Mouse (Mus musculus) MEL (cell line): ENCODE measurements around the gene Mrps34. TPM values are rescaled to one million over a fixed set of nuclear protein-coding genes. Genes with fewer than 3 reads are reported as not detected.
A peak's percentile ranks its signal among the peaks of the same experiment; 100 is the strongest.

ENCODE experiments used
- DNase-seq: peaks from one replicate; pipeline ENCODE4 v3.0.0; 2011; ENCODE audit warnings: low read depth, low spot score
- H3K27ac ChIP-seq: 2 replicates; pipeline ENCODE4 v1.5.1; 2012; ENCODE audit warnings: low read depth, mild to moderate bottlenecking, control low read depth, low read length, moderate library complexity; ENCODE audit not compliant: control insufficient read depth
- H3K27me3 ChIP-seq, 2 experiments: fragments of 150-350 bp in 1 of 2; sonication (generic) in 1 of 2; 2 replicates each; pipeline ENCODE4 v1.6.1; 2012; ENCODE audit warnings: low read length in 2 of 2, mild to moderate bottlenecking in 2 of 2, improper control_type of control experiment in 1 of 2, moderate library complexity in 1 of 2; ENCODE audit not compliant: insufficient read depth in 2 of 2, control insufficient read depth in 1 of 2
- H3K36me3 ChIP-seq, 2 experiments: 2 replicates each; pipeline ENCODE4 v1.6.1; 2012 to 2014; ENCODE audit warnings: low read length in 2 of 2, improper control_type of control experiment in 1 of 2, inconsistent platforms in 1 of 2, mild to moderate bottlenecking in 1 of 2; ENCODE audit not compliant: insufficient read depth in 2 of 2, control insufficient read depth in 1 of 2
- H3K4me1 ChIP-seq, 2 experiments: fragments of 150-350 bp in 1 of 2; sonication (generic) in 1 of 2; 2 replicates each; pipeline ENCODE4 v1.6.1; 2012; ENCODE audit warnings: low read length in 2 of 2, improper control_type of control experiment in 1 of 2, mild to moderate bottlenecking in 1 of 2; ENCODE audit not compliant: insufficient read depth in 2 of 2, control insufficient read depth in 1 of 2
- H3K4me3 ChIP-seq, 2 experiments: fragments of 150-350 bp in 1 of 2; sonication (generic) in 1 of 2; 2 replicates each; pipeline ENCODE4 v1.5.1; 2012; ENCODE audit warnings: low read depth in 2 of 2, low read length in 2 of 2, mild to moderate bottlenecking in 2 of 2, moderate library complexity in 2 of 2, control low read depth in 1 of 2, improper control_type of control experiment in 1 of 2; ENCODE audit not compliant: control insufficient read depth in 1 of 2, insufficient read depth in 1 of 2
- H3K79me2 ChIP-seq: 2 replicates; pipeline ENCODE4 v1.6.1; 2012; ENCODE audit warnings: mild to moderate bottlenecking, low read length, moderate library complexity; ENCODE audit not compliant: control insufficient read depth, poor library complexity, insufficient read depth
- H3K9ac ChIP-seq: 2 replicates; pipeline ENCODE4 v1.6.1; 2012; ENCODE audit warnings: low read depth, mild to moderate bottlenecking, control low read depth, low read length, moderate library complexity; ENCODE audit not compliant: control insufficient read depth, poor library complexity, severe bottlenecking
- H3K9me3 ChIP-seq: fragments of 150-350 bp; sonication (generic); replicated peaks from 2 replicates; pipeline ENCODE4 v1.6.1; 2012; ENCODE audit warnings: mild to moderate bottlenecking, low read length, improper control_type of control experiment, moderate library complexity; ENCODE audit not compliant: insufficient read depth
- BHLHE40 ChIP-seq: IDR thresholded peaks from 2 replicates; pipeline ENCODE4 v1.6.1; 2012; ENCODE audit warnings: low read depth, mild to moderate bottlenecking, inconsistent platforms, low read length, improper control_type of control experiment, borderline replicate concordance
- CHD1 ChIP-seq: IDR thresholded peaks from 2 replicates; pipeline ENCODE4 v1.6.1; 2012; ENCODE audit warnings: low read depth, mild to moderate bottlenecking, inconsistent platforms, low read length, improper control_type of control experiment
- CHD2 ChIP-seq: IDR thresholded peaks from 2 replicates; pipeline ENCODE4 v1.6.1; 2011; ENCODE audit warnings: low read length, improper control_type of control experiment
- CTCF ChIP-seq, 3 experiments: IDR thresholded peaks in 2 of 3; conservative IDR thresholded peaks in 1 of 3; 2 replicates each; pipeline ENCODE4 v1.5.1; 2011 to 2012; ENCODE audit warnings: low read length in 3 of 3, low read depth in 2 of 3, mild to moderate bottlenecking in 2 of 3, improper control_type of control experiment in 1 of 3, inconsistent platforms in 1 of 3, mixed read lengths in 1 of 3, moderate library complexity in 1 of 3; ENCODE audit not compliant: control insufficient read depth in 1 of 3, insufficient read depth in 1 of 3, poor library complexity in 1 of 3, severe bottlenecking in 1 of 3
- E2F4 ChIP-seq: IDR thresholded peaks from 2 replicates; pipeline ENCODE4 v1.6.1; 2011; ENCODE audit warnings: low read depth, low read length, improper control_type of control experiment, borderline replicate concordance
- ELF1 ChIP-seq: IDR thresholded peaks from 2 replicates; pipeline ENCODE4 v1.6.1; 2014; ENCODE audit warnings: low read depth, mild to moderate bottlenecking, inconsistent platforms, low read length, improper control_type of control experiment, moderate library complexity
- ETS1 ChIP-seq: IDR thresholded peaks from 2 replicates; pipeline ENCODE4 v1.6.1; 2012; ENCODE audit warnings: low read depth, mild to moderate bottlenecking, inconsistent platforms, low read length, improper control_type of control experiment, moderate library complexity
- GABPA ChIP-seq: IDR thresholded peaks from 2 replicates; pipeline ENCODE4 v1.6.1; 2012; ENCODE audit warnings: low read depth, mild to moderate bottlenecking, inconsistent platforms, low read length, improper control_type of control experiment, moderate library complexity
- GATA1 ChIP-seq: IDR thresholded peaks from 2 replicates; pipeline ENCODE4 v1.6.1; 2011; ENCODE audit warnings: low read depth, low read length, improper control_type of control experiment
- HCFC1 ChIP-seq: IDR thresholded peaks from 2 replicates; pipeline ENCODE4 v1.6.1; 2012; ENCODE audit warnings: low read depth, mild to moderate bottlenecking, inconsistent platforms, low read length, improper control_type of control experiment, moderate library complexity
- JUND ChIP-seq: IDR thresholded peaks from 2 replicates; pipeline ENCODE4 v1.6.1; 2011; ENCODE audit warnings: low read depth, mild to moderate bottlenecking, improper control_type of control experiment, low read length
- KAT2A ChIP-seq: conservative IDR thresholded peaks from 2 replicates; pipeline ENCODE4 v1.6.1; 2012; ENCODE audit warnings: low read depth, low read length, improper control_type of control experiment, inconsistent platforms
- MAFK ChIP-seq: IDR thresholded peaks from 2 replicates; pipeline ENCODE4 v1.6.1; 2011; ENCODE audit warnings: low read depth, mild to moderate bottlenecking, low read length, improper control_type of control experiment, borderline replicate concordance
- MAX ChIP-seq: IDR thresholded peaks from 2 replicates; pipeline ENCODE4 v1.6.1; 2011; ENCODE audit warnings: low read length, improper control_type of control experiment
- MAZ ChIP-seq: IDR thresholded peaks from 2 replicates; pipeline ENCODE4 v1.6.1; 2012; ENCODE audit warnings: low read depth, mild to moderate bottlenecking, inconsistent platforms, low read length, improper control_type of control experiment
- MEF2A ChIP-seq: IDR thresholded peaks from 2 replicates; pipeline ENCODE4 v1.6.1; 2014; ENCODE audit warnings: low read depth, mild to moderate bottlenecking, inconsistent platforms, low read length, improper control_type of control experiment; ENCODE audit not compliant: poor library complexity, insufficient replicate concordance, severe bottlenecking; ENCODE audit errors: extremely low read depth
- MXI1 ChIP-seq: IDR thresholded peaks from 2 replicates; pipeline ENCODE4 v1.6.1; 2011; ENCODE audit warnings: mild to moderate bottlenecking, low read depth, low read length, improper control_type of control experiment
- MYB ChIP-seq: IDR thresholded peaks from 2 replicates; pipeline ENCODE4 v1.6.1; 2011; ENCODE audit warnings: mild to moderate bottlenecking, low read depth, low read length, improper control_type of control experiment
- MYC ChIP-seq: IDR thresholded peaks from 2 replicates; pipeline ENCODE4 v1.6.1; 2011; ENCODE audit warnings: low read depth, mild to moderate bottlenecking, low read length, improper control_type of control experiment, moderate library complexity
- NRF1 ChIP-seq: IDR thresholded peaks from 2 replicates; pipeline ENCODE4 v1.6.1; 2014; ENCODE audit warnings: low read depth, mild to moderate bottlenecking, inconsistent platforms, low read length, improper control_type of control experiment, moderate library complexity; ENCODE audit not compliant: poor library complexity, insufficient read depth, severe bottlenecking
- POLR2A ChIP-seq, 2 experiments: IDR thresholded peaks; 2 replicates each; pipeline ENCODE4 v1.6.1; 2011 to 2012; ENCODE audit warnings: low read length in 2 of 2, mild to moderate bottlenecking in 2 of 2, control low read depth in 1 of 2, improper control_type of control experiment in 1 of 2, low read depth in 1 of 2, moderate library complexity in 1 of 2; ENCODE audit not compliant: control insufficient read depth in 1 of 2, insufficient read depth in 1 of 2, poor library complexity in 1 of 2
- POLR2AphosphoS2 ChIP-seq: IDR thresholded peaks from 2 replicates; pipeline ENCODE4 v1.6.1; 2011; ENCODE audit warnings: low read length, improper control_type of control experiment
- POLR2AphosphoS5 ChIP-seq: IDR thresholded peaks from 2 replicates; pipeline ENCODE4 v1.6.1; 2012; ENCODE audit warnings: low read depth, borderline replicate concordance, mild to moderate bottlenecking, inconsistent platforms, low read length, moderate library complexity, mixed read lengths
- RAD21 ChIP-seq: IDR thresholded peaks from 2 replicates; pipeline ENCODE4 v1.6.1; 2011; ENCODE audit warnings: mild to moderate bottlenecking, low read depth, low read length, improper control_type of control experiment
- RCOR1 ChIP-seq: IDR thresholded peaks from 2 replicates; pipeline ENCODE4 v1.6.1; 2012; ENCODE audit warnings: low read depth, mild to moderate bottlenecking, inconsistent platforms, low read length, improper control_type of control experiment
- SIN3A ChIP-seq: IDR thresholded peaks from 2 replicates; pipeline ENCODE4 v1.6.1; 2012; ENCODE audit warnings: low read length, improper control_type of control experiment, inconsistent platforms
- SMC3 ChIP-seq: IDR thresholded peaks from 2 replicates; pipeline ENCODE4 v1.6.1; 2011; ENCODE audit warnings: low read depth, low read length, improper control_type of control experiment
- TAL1 ChIP-seq: IDR thresholded peaks from 2 replicates; pipeline ENCODE4 v1.6.1; 2012; ENCODE audit warnings: mild to moderate bottlenecking, inconsistent platforms, low read length, moderate library complexity, mixed read lengths
- TBP ChIP-seq: IDR thresholded peaks from 2 replicates; pipeline ENCODE4 v1.8.0; 2011; ENCODE audit warnings: low read depth, low read length, improper control_type of control experiment
- TCF12 ChIP-seq: IDR thresholded peaks from 2 replicates; pipeline ENCODE4 v1.6.1; 2014; ENCODE audit warnings: low read depth, mild to moderate bottlenecking, inconsistent platforms, low read length, improper control_type of control experiment, moderate library complexity
- UBTF ChIP-seq: IDR thresholded peaks from 2 replicates; pipeline ENCODE4 v1.6.1; 2012; ENCODE audit warnings: low read depth, mild to moderate bottlenecking, inconsistent platforms, low read length, improper control_type of control experiment, moderate library complexity, borderline replicate concordance; ENCODE audit not compliant: insufficient read depth
- USF1 ChIP-seq: IDR thresholded peaks from 2 replicates; pipeline ENCODE4 v1.6.1; 2014; ENCODE audit warnings: low read depth, mild to moderate bottlenecking, inconsistent platforms, low read length, improper control_type of control experiment, moderate library complexity
- ZKSCAN1 ChIP-seq: IDR thresholded peaks from 2 replicates; pipeline ENCODE4 v1.6.1; 2012; ENCODE audit warnings: low read depth, mild to moderate bottlenecking, inconsistent platforms, low read length, improper control_type of control experiment, moderate library complexity
- ZMIZ1 ChIP-seq: IDR thresholded peaks from 2 replicates; pipeline ENCODE4 v1.6.1; 2012; ENCODE audit warnings: low read depth, mild to moderate bottlenecking, inconsistent platforms, low read length, improper control_type of control experiment, moderate library complexity
- ZNF384 ChIP-seq: IDR thresholded peaks from 2 replicates; pipeline ENCODE4 v1.6.1; 2012; ENCODE audit warnings: low read depth, mild to moderate bottlenecking, inconsistent platforms, low read length, improper control_type of control experiment
- polyA plus RNA-seq, 2 experiments: library from polyadenylated mRNA; stranded (reverse) in 1 of 2; unstranded in 1 of 2; fragments of >175 nt in 1 of 2; fragments of >200 nt in 1 of 2; gene quantifications; 2 replicates each; pipeline versions ENCODE4 v1.2.1 to v1.2.4; 2012; ENCODE audit warnings: low replicate concordance in 2 of 2, low read depth in 1 of 2; ENCODE audit not compliant: insufficient read length in 2 of 2, insufficient read depth in 1 of 2, missing spikeins in 1 of 2
- total RNA-seq: library from RNA; depleted of rRNA; stranded (reverse); fragments of 300-350 nt; gene quantifications from 2 replicates; pipeline ENCODE4 v1.2.3, GENCODE M21; 2012

Gene Mrps34
- total and polyA plus RNA-seq, 3 experiments, result 74.8 to 82.0 TPM; not detected in 1

DNA sequence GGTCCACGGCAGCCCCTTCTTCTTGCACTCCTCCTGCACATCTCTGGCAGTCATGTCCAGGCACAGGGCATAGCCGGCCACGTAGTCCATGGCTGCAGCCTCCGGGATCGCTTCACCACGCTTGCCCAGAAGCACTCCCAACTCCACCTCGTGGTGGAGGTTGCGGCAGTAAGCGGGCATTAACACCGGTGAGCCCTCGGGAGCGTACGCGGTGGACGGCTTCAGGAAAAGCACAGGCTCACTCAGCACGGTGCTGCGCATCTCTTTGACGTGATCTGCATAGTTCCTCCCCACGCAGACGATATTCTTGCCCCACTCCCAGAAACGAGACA, 45.2 kb upstream of the Mrps34 start:
- TF ChIP-seq TBP, result no peak
- no peak for TF ChIP-seq ZNF384
- no peak for TF ChIP-seq MEF2A
- no peak for TF ChIP-seq GATA1
- TF ChIP-seq GABPA, result no peak
- TF ChIP-seq ZMIZ1, result 0 out of 2 replicates have a peak, but pooled peaks have one; percentile 52
- 0 out of 2 replicates have a peak, but pooled peaks have one; percentile 44 for TF ChIP-seq UBTF
- TF ChIP-seq POLR2AphosphoS5, result 0 out of 2 replicates have a peak, but pooled peaks have one; percentile 15
- TF ChIP-seq SMC3, result no peak
- peak; percentile 72; the same call in 1 of the 2 replicates for TF ChIP-seq HCFC1
- TF ChIP-seq E2F4, result no peak
- TF ChIP-seq RAD21, result no peak
- no peak for TF ChIP-seq POLR2AphosphoS2
- TF ChIP-seq MYB, result no peak
- TF ChIP-seq ZKSCAN1, result no peak
- no peak for TF ChIP-seq RCOR1
- 0 out of 6 replicates have a peak, but pooled peaks of 1 of the 3 experiments have one; percentile 11 for TF ChIP-seq CTCF (IDR thresholded peaks at IDR 0.05 in 2 of 3, conservative IDR thresholded peaks at IDR 0.05 in 1 of 3; ENCODE audit: control insufficient read depth in 1 of 3, insufficient read depth in 1 of 3, low read depth in 2 of 3, low read length in 3 of 3, poor library complexity in 1 of 3, severe bottlenecking in 1 of 3)
- TF ChIP-seq MAX, result peak; percentile 73
- TF ChIP-seq SIN3A, result peak; percentile 80
- TF ChIP-seq TCF12, result no peak
- TF ChIP-seq MYC, result peak; percentile 89
- TF ChIP-seq MAFK, result no peak
- no peak for TF ChIP-seq CHD2
- peak; percentile 50; the same call in 1 of the 2 replicates for TF ChIP-seq NRF1
- TF ChIP-seq JUND, result no peak
- no peak; a peak in 1 of 4 replicates for TF ChIP-seq POLR2A (IDR thresholded peaks at IDR 0.05; ENCODE audit: control insufficient read depth in 1 of 2, insufficient read depth in 1 of 2, low read depth in 1 of 2, low read length in 2 of 2, poor library complexity in 1 of 2)
- no peak for TF ChIP-seq TAL1
- TF ChIP-seq MAZ, result 0 out of 2 replicates have a peak, but pooled peaks have one; percentile 67
- TF ChIP-seq USF1, result no peak
- no peak for TF ChIP-seq KAT2A
- no peak for TF ChIP-seq ELF1
- TF ChIP-seq MXI1, result peak; percentile 81
- TF ChIP-seq ETS1, result no peak
- 0 out of 2 replicates have a peak, but pooled peaks have one; percentile 53 for TF ChIP-seq CHD1
- 0 out of 2 replicates have a peak, but pooled peaks have one; percentile 41 for TF ChIP-seq BHLHE40
- no peak for DNase-seq
- H3K27ac ChIP-seq, result peak overlapping the region; percentile 63
- peaks cover 0 to 15% of the 10 kb centered on the region in 2 experiments; a peak in 2 of 4 replicates for H3K4me1 ChIP-seq
- no peaks in the 10 kb centered on the region for H3K27me3 ChIP-seq
- peaks cover 3% of the 10 kb centered on the region; the same call in 1 of the 2 replicates for H3K79me2 ChIP-seq
- peaks cover 0 to 13% of the 10 kb centered on the region in 2 experiments; a peak in 2 of 4 replicates for H3K36me3 ChIP-seq
- H3K9ac ChIP-seq, result peak overlapping the region; percentile 67
- peak overlapping the region; percentile 64 to 81 for H3K4me3 ChIP-seq
- no peaks in the 10 kb centered on the region for H3K9me3 ChIP-seq
